Mouse (Mus musculus) heart, embryonic 15.5 days (tissue): ENCODE data around the gene Urb1. TPM values are rescaled to one million over a fixed set of nuclear protein-coding genes. Genes with fewer than 3 reads are reported as not detected.

Experiments
- ATAC-seq: fragments of 200-750 bp; cut with Nextera tagmentation; replicated peaks from 2 replicates; pipeline ENCODE4 v1.8.0; 2017; ENCODE audit warnings: low read depth, moderate TSS enrichment; ENCODE audit not compliant: insufficient number of reproducible peaks, insufficient read depth, low FRiP score
- H3K27ac ChIP-seq: fragments of 300-500 bp; sonication (generic); 2 replicates; pipeline ENCODE4 v1.5.1; 2015; ENCODE audit warnings: mild to moderate bottlenecking, inconsistent platforms
- H3K27me3 ChIP-seq: fragments of 300-500 bp; sonication (generic); 2 replicates; pipeline ENCODE4 v1.6.1; 2015; ENCODE audit warnings: inconsistent platforms
- H3K36me3 ChIP-seq: fragments of 300-500 bp; sonication (generic); 2 replicates; pipeline ENCODE4 v1.6.1; 2015; ENCODE audit warnings: mild to moderate bottlenecking, inconsistent platforms
- H3K4me1 ChIP-seq: fragments of 300-500 bp; sonication (generic); replicated peaks from 2 replicates; pipeline ENCODE4 v1.6.1; 2015; ENCODE audit warnings: inconsistent platforms
- H3K4me2 ChIP-seq: fragments of 300-500 bp; sonication (generic); 2 replicates; pipeline ENCODE4 v1.6.1; 2015; ENCODE audit warnings: inconsistent platforms, mild to moderate bottlenecking, moderate library complexity
- H3K4me3 ChIP-seq: fragments of 300-500 bp; sonication (generic); 2 replicates; pipeline ENCODE4 v1.5.1; 2015; ENCODE audit warnings: mild to moderate bottlenecking, inconsistent platforms
- H3K9ac ChIP-seq: fragments of 300-500 bp; sonication (generic); 2 replicates; pipeline ENCODE4 v1.6.1; 2015; ENCODE audit warnings: mild to moderate bottlenecking, inconsistent platforms
- H3K9me3 ChIP-seq: fragments of 300-500 bp; sonication (generic); replicated peaks from 2 replicates; pipeline ENCODE4 v1.6.1; 2016; ENCODE audit warnings: inconsistent platforms
- WGBS: fragments of 180-500 bp; shearing (Covaris S2); methylation state at CpG from one replicate; pipeline ENCODE4 v1.1.7; 2015; ENCODE audit warnings: mixed read lengths; 5-methylcytosine and 5-hydroxymethylcytosine counted together
- polyA plus RNA-seq: library from polyadenylated mRNA; unstranded; fragments of >200 nt; fragmentation: Nextera tagmentation; extraction: Ambion mirVana; gene quantifications from 2 replicates; pipeline ENCODE4 v1.2.1, GENCODE M21; 2015

Gene Urb1
- polyA plus RNA-seq, 1 experiment from 2014 or later, result 6.2 TPM

GRCm38 (mm10) chr16:90726600-90727227, 83.5 kb downstream of the Urb1 start:
- Histone ChIP-seq H3K9me3 (peaks cover 5% of the 10 kb centered on the region; the same call in 1 of the 2 replicates), H3K4me1 (peaks cover 8% of the 10 kb centered on the region), H3K27ac (peak overlapping the region; percentile 57; the same call in 1 of the 2 replicates), H3K9ac (peak overlapping the region; percentile 80), H3K27me3 (no peaks in the 10 kb centered on the region), H3K36me3 (peaks cover 6% of the 10 kb centered on the region; the same call in 1 of the 2 replicates), H3K4me3 (peak overlapping the region; percentile 90), H3K4me2 (peak overlapping the region; percentile 97)
- WGBS, result 4% methylated on average over 38 of the region's 38 CpGs
- no peak; the same call in 1 of the 2 replicates for ATAC-seq

- Histone ChIP-seq H3K9ac (no peak overlapping the region), H3K27ac (no peak overlapping the region), H3K4me2 (no peak overlapping the region), H3K4me3 (no peak overlapping the region), H3K9me3 (no peaks in the 10 kb centered on the region), H3K27me3 (no peaks in the 10 kb centered on the region), H3K36me3 (peaks cover 25% of the 10 kb centered on the region), H3K4me1 (peaks cover 8% of the 10 kb centered on the region)
- 94% methylated on average over 4 of the region's 4 CpGs for WGBS
- ATAC-seq, result no peak
Measured at GRCm38 (mm10) chr16:90724051-90724450, 86.2 kb downstream of the Urb1 start.

GRCm38 (mm10) chr16:90710313-90710712, 99.9 kb downstream of the Urb1 start:
- Histone ChIP-seq H3K27ac (peak overlapping the region; percentile 73), H3K9ac (no peak overlapping the region), H3K4me2 (peak overlapping the region; percentile 60), H3K27me3 (no peaks in the 10 kb centered on the region; the same call in 1 of the 2 replicates), H3K4me1 (peaks cover 46% of the 10 kb centered on the region), H3K36me3 (no peaks in the 10 kb centered on the region), H3K4me3 (peak overlapping the region; percentile 35), H3K9me3 (no peaks in the 10 kb centered on the region)
- WGBS, result 72% methylated on average over 12 of the region's 12 CpGs
- no peak for ATAC-seq

GRCm38 (mm10) chr16:90709711-90710289, 100.4 kb downstream of the Urb1 start:
- Histone ChIP-seq H3K4me3 (peak overlapping the region; percentile 35), H3K36me3 (no peaks in the 10 kb centered on the region), H3K9me3 (no peaks in the 10 kb centered on the region), H3K4me2 (peak overlapping the region; percentile 60), H3K27ac (peak overlapping the region; percentile 73), H3K9ac (no peak overlapping the region), H3K4me1 (peaks cover 47% of the 10 kb centered on the region), H3K27me3 (no peaks in the 10 kb centered on the region; the same call in 1 of the 2 replicates)
- peak; percentile 69 for ATAC-seq
- WGBS, result 21% methylated on average over 17 of the region's 17 CpGs

GRCm38 (mm10) chr16:90706279-90706678, 103.9 kb downstream of the Urb1 start:
- no peaks in the 10 kb centered on the region for H3K27me3 ChIP-seq
- no peak overlapping the region for H3K4me3 ChIP-seq
- no peak overlapping the region for H3K9ac ChIP-seq
- H3K9me3 ChIP-seq, result no peaks in the 10 kb centered on the region
- H3K4me1 ChIP-seq, result peaks cover 47% of the 10 kb centered on the region
- no peak overlapping the region for H3K4me2 ChIP-seq
- WGBS, result 4% methylated on average over 3 of the region's 3 CpGs
- peak overlapping the region; percentile 80 for H3K27ac ChIP-seq
- H3K36me3 ChIP-seq, result no peaks in the 10 kb centered on the region
- ATAC-seq, result peak; percentile 78

- WGBS, result 66% methylated on average over 13 of the region's 13 CpGs
- H3K4me3 ChIP-seq, result no peak overlapping the region
- ATAC-seq, result no peak
- peaks cover 36% of the 10 kb centered on the region for H3K4me1 ChIP-seq
- no peaks in the 10 kb centered on the region for H3K9me3 ChIP-seq
- H3K9ac ChIP-seq, result no peak overlapping the region
- no peaks in the 10 kb centered on the region for H3K27me3 ChIP-seq
- no peak overlapping the region for H3K4me2 ChIP-seq
- H3K27ac ChIP-seq, result 0 out of 2 replicates have a peak overlapping the region, but pooled peaks have one; percentile 1
- H3K36me3 ChIP-seq, result no peaks in the 10 kb centered on the region
Measured at GRCm38 (mm10) chr16:90704161-90704825, 105.9 kb downstream of the Urb1 start.

GRCm38 (mm10) chr16:90703646-90704045, 106.6 kb downstream of the Urb1 start:
- no peak overlapping the region for H3K27ac ChIP-seq
- 7% methylated on average over 1 of the region's 1 CpGs for whole genome bisulfite sequencing

GRCm38 (mm10) chr16:90701541-90701940, 108.7 kb downstream of the Urb1 start:
- no peak overlapping the region for H3K4me3 ChIP-seq
- WGBS, result 96% methylated on average over 2 of the region's 2 CpGs
- H3K9ac ChIP-seq, result no peak overlapping the region
- peaks cover 25% of the 10 kb centered on the region for H3K4me1 ChIP-seq
- H3K9me3 ChIP-seq, result no peaks in the 10 kb centered on the region
- ATAC-seq, result no peak
- no peaks in the 10 kb centered on the region for H3K36me3 ChIP-seq
- H3K27ac ChIP-seq, result no peak overlapping the region
- no peaks in the 10 kb centered on the region for H3K27me3 ChIP-seq
- no peak overlapping the region for H3K4me2 ChIP-seq

More at GRCm38 (mm10) chr16:90703646-90704045, 106.6 kb downstream of the Urb1 start:
- no peak overlapping the region for H3K4me2 ChIP-seq
- no peaks in the 10 kb centered on the region for H3K27me3 ChIP-seq
- no peaks in the 10 kb centered on the region for H3K9me3 ChIP-seq
- H3K9ac ChIP-seq, result no peak overlapping the region
- peaks cover 31% of the 10 kb centered on the region for H3K4me1 ChIP-seq
- ATAC-seq, result no peak
- H3K36me3 ChIP-seq, result no peaks in the 10 kb centered on the region
- no peak overlapping the region for H3K4me3 ChIP-seq

Other genes with a start within 250 kb of the Urb1 start
- 31.2 and 32.8 TPM in 2 replicates for gene Mis18a, start 83.0 kb downstream of the Urb1 start, polyA plus RNA-seq
- gene Mrap, start 72.2 kb downstream of the Urb1 start, polyA plus RNA-seq, result 31.7 and 32.2 TPM in 2 replicates
- gene Eva1c, start 16.3 kb upstream of the Urb1 start, polyA plus RNA-seq, result 3.2 and 4.2 TPM in 2 replicates
- 43.9 and 44.2 TPM in 2 replicates for gene Cfap298, start 124.7 kb upstream of the Urb1 start, polyA plus RNA-seq
- 10.3 and 11.4 TPM in 2 replicates for gene Synj1, start 200.9 kb upstream of the Urb1 start, polyA plus RNA-seq
- gene Paxbp1, start 234.1 kb upstream of the Urb1 start, polyA plus RNA-seq, result 36.8 and 36.9 TPM in 2 replicates